Mouse (Mus musculus) duodenum, adult 2 months (tissue): ENCODE results near the gene Dlst. TPM values are rescaled to one million over a fixed set of nuclear protein-coding genes. Genes with fewer than 3 reads are reported as not detected.

Source experiments
- polyA plus RNA-seq: library from polyadenylated mRNA; depleted of rRNA; stranded (reverse); fragments of >200 nt; gene quantifications from 2 replicates; pipeline ENCODE4 v1.2.3, GENCODE M21; 2012; ENCODE audit warnings: low replicate concordance; rRNA removed

Dlst gene
- 125 and 138 TPM in 2 replicates for polyA plus RNA-seq

DNA sequence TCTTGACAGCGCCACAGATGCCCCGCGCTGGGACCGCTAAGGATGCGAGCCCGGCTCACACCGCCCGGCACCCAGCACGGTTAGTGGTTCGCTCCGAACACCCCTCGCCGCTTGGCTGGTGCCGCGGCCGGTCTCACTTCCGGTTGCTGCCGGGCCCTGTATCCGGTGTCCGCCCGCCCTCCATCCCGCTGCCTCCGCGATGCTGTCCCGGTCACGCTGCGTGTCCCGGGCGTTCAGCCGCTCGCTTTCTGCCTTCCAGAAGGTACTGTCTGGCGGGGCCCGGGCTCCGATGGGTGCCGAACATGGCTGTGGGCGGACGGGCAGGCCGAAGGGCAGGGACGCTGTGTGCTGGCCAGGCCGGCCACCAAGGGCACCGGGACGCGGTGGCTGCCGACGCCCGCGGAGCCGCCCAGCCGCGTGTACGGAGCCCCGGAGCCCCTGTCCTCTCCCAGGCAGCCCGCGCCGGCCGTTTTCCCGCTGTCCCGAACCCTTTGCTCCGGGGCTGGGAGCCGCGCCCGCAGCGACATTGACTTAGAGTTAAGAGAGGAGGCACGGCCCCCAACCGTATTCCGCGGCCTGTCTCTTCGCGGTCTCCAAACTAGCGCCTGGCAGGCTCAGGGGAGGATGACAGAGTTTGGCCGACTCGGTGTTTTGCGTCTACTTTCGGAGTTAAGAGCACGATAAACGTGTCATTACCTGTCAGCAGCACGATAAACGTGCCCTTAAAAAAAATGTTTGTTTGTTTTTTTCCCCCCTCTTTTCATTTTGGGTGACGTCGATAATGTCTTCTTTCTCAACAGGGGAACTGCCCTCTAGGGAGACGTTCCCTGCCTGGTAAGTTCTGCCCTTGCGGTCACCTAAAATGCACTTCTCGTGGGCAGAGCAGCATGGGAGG is at the start of gene Dlst, which contains the start of gene Prox2:
Gene Dlst (plus strand): TSS at position 136 of the 895 bp plus-strand sequence.
Gene Prox2 (minus strand): TSS at position 62 of the 895 bp plus-strand sequence.

DNA sequence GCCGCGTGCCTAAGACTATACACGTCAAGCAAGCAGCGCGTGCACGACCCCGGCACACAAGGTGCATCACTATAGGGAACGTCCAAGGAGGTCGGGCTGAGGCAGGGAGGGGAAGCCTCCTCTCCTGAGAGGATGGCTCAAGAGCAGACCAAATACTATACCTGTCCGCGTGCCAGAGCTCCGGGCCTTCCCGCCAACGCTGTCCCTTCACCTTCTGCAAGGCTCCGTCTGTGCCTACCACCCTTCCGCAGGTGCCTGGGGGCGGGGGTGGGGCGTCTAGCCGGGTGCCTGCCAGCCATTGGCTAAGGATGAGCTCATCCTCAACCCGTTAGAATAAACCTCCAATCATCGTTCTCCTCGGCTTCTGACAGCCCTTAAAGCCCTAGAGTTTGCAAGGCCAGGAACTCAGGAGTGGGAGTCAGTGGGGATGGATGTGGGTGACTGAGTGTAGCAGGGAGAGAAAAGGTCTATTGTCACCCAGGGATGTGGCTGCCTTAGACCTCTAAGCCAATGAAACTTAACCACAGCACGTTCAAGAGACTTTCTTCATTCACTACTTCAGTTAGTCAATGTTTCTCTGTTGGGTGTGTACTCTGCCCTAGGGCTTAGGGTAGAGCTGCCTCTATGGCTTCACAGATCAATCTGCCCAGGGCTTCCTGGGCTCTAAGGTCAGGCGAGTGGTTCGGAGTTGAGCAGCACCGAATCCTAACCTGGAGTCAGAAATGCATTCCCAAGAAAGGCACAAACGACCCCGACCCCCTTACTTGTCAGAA is 40.6 kb downstream of the Dlst start, which contains the start of gene Rps6kl1:
Gene Rps6kl1 (minus strand): TSS at position 263 of the 773 bp plus-strand sequence.

DNA sequence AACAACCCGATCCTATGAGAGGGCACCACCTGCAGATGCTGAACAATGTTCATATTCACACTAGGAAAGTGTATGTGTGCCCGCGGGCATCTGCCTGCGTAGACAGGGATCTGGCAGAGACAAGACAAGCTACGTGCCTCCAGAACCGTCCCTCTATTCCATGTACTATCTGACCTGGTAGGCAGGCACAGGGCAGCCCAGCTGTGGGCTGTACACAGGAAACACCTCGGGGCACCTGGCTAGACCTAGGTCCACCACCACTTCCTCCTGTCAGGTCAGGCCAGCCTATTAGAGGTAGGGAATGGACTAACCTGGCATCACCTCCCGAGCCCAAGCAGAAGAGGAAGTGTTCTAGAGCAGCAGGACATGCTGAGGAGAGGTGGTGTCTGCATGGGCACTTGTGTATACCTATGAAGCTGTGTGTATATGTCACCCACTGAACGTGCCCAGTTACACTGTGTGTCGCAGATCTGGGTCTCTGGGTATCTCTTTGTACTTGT is 67.2 kb downstream of the Dlst start, which contains the start of gene Pgf:
Gene Pgf (minus strand): TSS at position 51 of the 500 bp plus-strand sequence.

Other genes with a start within 250 kb of the Dlst start
- 5.3 and 6.6 TPM in 2 replicates for gene Ltbp2, start 234.3 kb upstream of the Dlst start, polyA plus RNA-seq
- gene Fcf1, start 139.9 kb upstream of the Dlst start, polyA plus RNA-seq = 7.4 and 14.4 TPM in 2 replicates
- 14.7 and 15.0 TPM in 2 replicates for gene Arel1, start 139.9 kb upstream of the Dlst start, polyA plus RNA-seq
- gene Ylpm1, start 114.5 kb upstream of the Dlst start, polyA plus RNA-seq = 5.9 and 7.8 TPM in 2 replicates
- gene Prox2, start 74 bp upstream of the Dlst start, polyA plus RNA-seq = 0.62 and 0.65 TPM in 2 replicates
- gene Rps6kl1, start 40.4 kb downstream of the Dlst start, polyA plus RNA-seq = 0.47 and 0.98 TPM in 2 replicates
- 0.60 and 0.70 TPM in 2 replicates for gene Pgf, start 67.0 kb downstream of the Dlst start, polyA plus RNA-seq
- 58.8 and 91.2 TPM in 2 replicates for gene Eif2b2, start 108.6 kb downstream of the Dlst start, polyA plus RNA-seq
- 0.85 and 0.93 TPM in 2 replicates for gene Mlh3, start 159.8 kb downstream of the Dlst start, polyA plus RNA-seq
- gene Acyp1, start 177.6 kb downstream of the Dlst start, polyA plus RNA-seq = 1.5 and 2.5 TPM in 2 replicates
- 0.17 and 0.22 TPM in 2 replicates for gene Zc2hc1c, start 177.8 kb downstream of the Dlst start, polyA plus RNA-seq
- gene Nek9, start 228.5 kb downstream of the Dlst start, polyA plus RNA-seq = 7.3 and 8.0 TPM in 2 replicates